Mouse (Mus musculus) E14TG2a.4 (cell line): ENCODE data around the gene Mccc1.

Experiments used
- CTCF ChIP-seq: conservative IDR thresholded peaks from 2 replicates; pipeline ENCODE4 v1.5.1; 2014; ENCODE audit warnings: low read length
- NANOG ChIP-seq: IDR thresholded peaks from 2 replicates; pipeline ENCODE4 v1.6.1; 2014; ENCODE audit warnings: borderline replicate concordance, low read length, mixed read lengths
- POU5F1 ChIP-seq: IDR thresholded peaks from 2 replicates; pipeline ENCODE4 v1.6.1; 2014; ENCODE audit warnings: low read length, borderline replicate concordance

- no peak for TF ChIP-seq CTCF
- TF ChIP-seq NANOG: no peak
- no peak for TF ChIP-seq POU5F1
Measured at GRCm38 (mm10) chr3:36031740-36032510, 31.4 kb upstream of the Mccc1 start.
